ENCODE assay signal across 15 mouse cellular contexts in genomic region chr9:20946066-20946880, GRCm38 (mm10). TPM values are rescaled to one million over a fixed set of nuclear protein-coding genes. Genes with fewer than 3 reads are reported as not detected.
A peak's percentile ranks its signal among the peaks of the same experiment; 100 is the strongest.
DNase-seq lines count a peak whose midpoint lies in the region; ATAC-seq and TF ChIP-seq lines count a peak whose summit lies in the region.
"Had no signal": no experiment of that assay in that cellular context is flagged by ENCODE, and none has a peak within 500 bp of the region (broad histone marks: within the 10 kb centered on the region; RNA-seq: fewer than 3 reads in every experiment).

No protein-coding gene starts in this region.

- TF ChIP-seq EP300 in liver, postnatal 0 days (IDR thresholded peaks at IDR 0.05; ENCODE audit: low read depth): no peak

- ATAC-seq in liver, postnatal 0 days: no peak
- ATAC-seq: midbrain, embryonic 13.5 days had no signal

- no peaks in the 10 kb centered on the region for H3K27me3 ChIP-seq in E14TG2a.4 (ENCODE audit: insufficient read depth, low read length)
- no peaks in the 10 kb centered on the region for H3K27me3 ChIP-seq in liver, postnatal 0 days (ENCODE audit: insufficient read depth, low read length)
- H3K27me3 ChIP-seq: heart, embryonic 15.5 days; midbrain, embryonic 13.5 days; neural tube, embryonic 12.5 days had no signal

- peak; percentile 31 for DNase-seq in kidney, adult 9 months
- no peak for DNase-seq in kidney, adult 18-20 months
- DNase-seq in NIH3T3 (ENCODE audit: low read depth) (peak; percentile 61), MN1 (ENCODE audit: low spot score) (no peak)
- no peak for DNase-seq in liver, postnatal 0 days
- no peak for DNase-seq in embryo, embryonic 11 days
- no peak for DNase-seq in thymus, postnatal 4 days
- DNase-seq: cerebellum, postnatal 14 days; layer of hippocampus, adult 9-11 months; left cerebral cortex, postnatal 4 days had no signal

- H3K4me3 ChIP-seq in E14TG2a.4 (replicated peaks; ENCODE audit: low read length): peak overlapping the region; percentile 17
- H3K4me3 ChIP-seq in liver, postnatal 0 days (ENCODE audit: low read depth, low read length): no peak overlapping the region
- H3K4me3 ChIP-seq: heart, embryonic 15.5 days; midbrain, embryonic 13.5 days; neural tube, embryonic 12.5 days had no signal

- peaks cover 79% of the 10 kb centered on the region for H3K36me3 ChIP-seq in E14TG2a.4 (ENCODE audit: insufficient read depth, low read length)
- peaks cover 10% of the 10 kb centered on the region for H3K36me3 ChIP-seq in liver, postnatal 0 days (replicated peaks; ENCODE audit: insufficient read depth, low read length)

- no peak for TF ChIP-seq CTCF in E14TG2a.4 (conservative IDR thresholded peaks at IDR 0.05; ENCODE audit: low read length)
- TF ChIP-seq CTCF in liver, postnatal 0 days (IDR thresholded peaks at IDR 0.05; ENCODE audit: low read depth): no peak

- no peaks in the 10 kb centered on the region for H3K9me3 ChIP-seq in E14TG2a.4 (ENCODE audit: low read length)
- H3K9me3 ChIP-seq in liver, postnatal 0 days (ENCODE audit: low read length): no peaks in the 10 kb centered on the region
- H3K9me3 ChIP-seq: heart, embryonic 15.5 days; midbrain, embryonic 13.5 days; neural tube, embryonic 12.5 days had no signal

- peak overlapping the region; percentile 23; the same call in 1 of the 2 replicates for H3K4me2 ChIP-seq in liver, postnatal 0 days (ENCODE audit: low read depth, low read length)
- H3K4me2 ChIP-seq: heart, embryonic 15.5 days; hindbrain, embryonic 14.5 days; midbrain, embryonic 13.5 days; neural tube, embryonic 12.5 days had no signal

- H3K27ac ChIP-seq in liver, postnatal 0 days (ENCODE audit: low read depth): peak overlapping the region; percentile 34; the same call in 1 of the 2 replicates
- H3K27ac ChIP-seq: heart, embryonic 15.5 days; hindbrain, embryonic 14.5 days; midbrain, embryonic 13.5 days; neural tube, embryonic 12.5 days had no signal

- WGBS in liver, postnatal 0 days (ENCODE audit: insufficient replicate concordance): 62% methylated on average over 16 of the region's 16 CpGs

- no peak overlapping the region for H3K9ac ChIP-seq in liver, postnatal 0 days (replicated peaks)
- H3K9ac ChIP-seq: heart, embryonic 15.5 days; hindbrain, embryonic 14.5 days; midbrain, embryonic 13.5 days; neural tube, embryonic 12.5 days had no signal

- H3K4me1 ChIP-seq in E14TG2a.4 (replicated peaks; ENCODE audit: low read depth, low read length): peaks cover 93% of the 10 kb centered on the region
- H3K4me1 ChIP-seq in liver, postnatal 0 days (ENCODE audit: insufficient read depth): peaks cover 14% of the 10 kb centered on the region

RNA-seq across cellular contexts. Expression of gene Dnmt1, which starts 13.4 kb away (rescaled TPM):
- 20.3 and 24.5 TPM in 2 replicates for polyA plus RNA-seq in liver, postnatal 0 days (2015; fragmentation: Nextera tagmentation; extraction: Ambion mirVana)

RNA-seq across cellular contexts. Expression of gene S1pr2, which starts 30.3 kb away (rescaled TPM):
- polyA plus RNA-seq in liver, postnatal 0 days (2015; fragmentation: Nextera tagmentation; extraction: Ambion mirVana): 2.4 and 3.1 TPM in 2 replicates

RNA-seq across cellular contexts. Expression of gene Eif3g, which starts 47.9 kb away (rescaled TPM):
- 128 and 129 TPM in 2 replicates for polyA plus RNA-seq in liver, postnatal 0 days (2015; fragmentation: Nextera tagmentation; extraction: Ambion mirVana)

RNA-seq across cellular contexts. Expression of gene Mrpl4, which starts 56.3 kb away (rescaled TPM):
- polyA plus RNA-seq in liver, postnatal 0 days (2015; fragmentation: Nextera tagmentation; extraction: Ambion mirVana): 54.6 and 55.0 TPM in 2 replicates

RNA-seq across cellular contexts. Expression of gene Ppan, which starts 58.3 kb away (rescaled TPM):
- polyA plus RNA-seq in liver, postnatal 0 days (2015; fragmentation: Nextera tagmentation; extraction: Ambion mirVana): 32.4 and 32.5 TPM in 2 replicates

Comparison
In these comparisons a context has a peak if more than half of its experiments do, and no peak if none do; other contexts are left out.
1. DNase-seq: peak in kidney, adult 9 months (single experiment) and NIH3T3 (single experiment); none in kidney, adult 18-20 months (single experiment), liver, postnatal 0 days (single experiment), embryo, embryonic 11 days (single experiment), thymus, postnatal 4 days (single experiment) and MN1 (single experiment).